Mouse (Mus musculus): ENCODE results near the gene Gtf3c1.

Gene Gtf3c1

GRCm38 (mm10) chr7:125613579-125613978 is 94.0 kb downstream of the Gtf3c1 start:
- DNase-seq = no peak

GRCm38 (mm10) chr7:125608183-125608688 is 99.3 kb downstream of the Gtf3c1 start:
- DNase-seq = no peak

GRCm38 (mm10) chr7:125607384-125608182 is 100.0 kb downstream of the Gtf3c1 start:
- no peak for DNase-seq

- DNase-seq = no peak
These were observed 101.1 kb downstream of the Gtf3c1 start for GRCm38 (mm10) chr7:125606265-125607164.

- no peak for DNase-seq
These were observed 101.8 kb downstream of the Gtf3c1 start for GRCm38 (mm10) chr7:125605725-125606139.

GRCm38 (mm10) chr7:125604362-125605319 is 102.9 kb downstream of the Gtf3c1 start:
- no peak for DNase-seq

GRCm38 (mm10) chr7:125603185-125603631 is 104.4 kb downstream of the Gtf3c1 start, which contains the start of gene Il21r:
Il21r (plus strand) TSS chr7:125603429.
- DNase-seq = no peak

GRCm38 (mm10) chr7:125601821-125602448 is 105.6 kb downstream of the Gtf3c1 start:
- no peak for DNase-seq

- DNase-seq = no peak
These were observed 106.3 kb downstream of the Gtf3c1 start for GRCm38 (mm10) chr7:125601280-125601670.

GRCm38 (mm10) chr7:125600612-125601279 is 106.8 kb downstream of the Gtf3c1 start:
- DNase-seq = no peak

- no peak for DNase-seq
These were observed 107.4 kb downstream of the Gtf3c1 start for GRCm38 (mm10) chr7:125600136-125600535.

GRCm38 (mm10) chr7:125599373-125599973 is 108.1 kb downstream of the Gtf3c1 start:
- DNase-seq = no peak

GRCm38 (mm10) chr7:125597516-125598347 is 109.8 kb downstream of the Gtf3c1 start:
- no peak for DNase-seq

- no peak for DNase-seq
These were observed 110.5 kb downstream of the Gtf3c1 start for GRCm38 (mm10) chr7:125597083-125597482.

- DNase-seq = no peak
These were observed 111.2 kb downstream of the Gtf3c1 start for GRCm38 (mm10) chr7:125596406-125596805.

GRCm38 (mm10) chr7:125593831-125594230 is 113.7 kb downstream of the Gtf3c1 start:
- no peak for DNase-seq
